Mouse (Mus musculus) CD4-positive helper T cell, adult 2 months (primary cell): Measurements from ENCODE around the gene Tnr.

Source experiments
- DNase-seq: peaks from one replicate; pipeline ENCODE4 v3.0.0-alpha.2; 2012; ENCODE audit warnings: low read depth, missing footprints, low spot score

The Tnr gene

GRCm38 (mm10) chr1:159523578-159523977 is at the start of gene Tnr:
Gene Tnr (plus strand): TSS chr1:159523769.
- DNase-seq, result peak; percentile 18

GRCm38 (mm10) chr1:159489853-159490435 is 33.6 kb upstream of the Tnr start:
- DNase-seq, result no peak

- DNase-seq, result no peak
Observed at GRCm38 (mm10) chr1:159492536-159492935, 31.0 kb upstream of the Tnr start.

- no peak for DNase-seq
Observed at GRCm38 (mm10) chr1:159493720-159494499, 29.7 kb upstream of the Tnr start.

GRCm38 (mm10) chr1:159498236-159498635 is 25.3 kb upstream of the Tnr start:
- no peak for DNase-seq

GRCm38 (mm10) chr1:159499806-159500460 is 23.6 kb upstream of the Tnr start:
- DNase-seq, result no peak

- no peak for DNase-seq
Observed at GRCm38 (mm10) chr1:159501911-159502310, 21.7 kb upstream of the Tnr start.

- DNase-seq, result no peak
Observed at GRCm38 (mm10) chr1:159510667-159511066, 12.9 kb upstream of the Tnr start.

GRCm38 (mm10) chr1:159517647-159518046 is 5.9 kb upstream of the Tnr start:
- no peak for DNase-seq

- no peak for DNase-seq
Observed at GRCm38 (mm10) chr1:159519206-159519605, 4.4 kb upstream of the Tnr start.

- DNase-seq, result no peak
Observed at GRCm38 (mm10) chr1:159523069-159523468, 500 bp upstream of the Tnr start.

- DNase-seq, result peak; percentile 10
Observed at GRCm38 (mm10) chr1:159524051-159524549, 531 bp downstream of the Tnr start.

GRCm38 (mm10) chr1:159532841-159533569 is 9.4 kb downstream of the Tnr start:
- DNase-seq, result no peak

GRCm38 (mm10) chr1:159535582-159535981 is 12.0 kb downstream of the Tnr start:
- DNase-seq, result no peak

- no peak for DNase-seq
Observed at GRCm38 (mm10) chr1:159537541-159537940, 14.0 kb downstream of the Tnr start.

GRCm38 (mm10) chr1:159538076-159538475 is 14.5 kb downstream of the Tnr start:
- DNase-seq, result no peak

GRCm38 (mm10) chr1:159545470-159546145 is 22.0 kb downstream of the Tnr start:
- no peak for DNase-seq

GRCm38 (mm10) chr1:159551036-159551435 is 27.5 kb downstream of the Tnr start:
- no peak for DNase-seq

- DNase-seq, result no peak
Observed at GRCm38 (mm10) chr1:159551591-159552442, 28.2 kb downstream of the Tnr start.

GRCm38 (mm10) chr1:159561616-159562015 is 38.0 kb downstream of the Tnr start:
- no peak for DNase-seq
